Mouse (Mus musculus) CH12.LX (cell line): Measurements from ENCODE around the gene Tmem82. TPM values are rescaled to one million over a fixed set of nuclear protein-coding genes. Genes with fewer than 3 reads are reported as not detected.

Experiments used
- DNase-seq: peaks from one replicate; pipeline ENCODE4 v3.0.0-alpha.2; 2013; ENCODE audit errors: extremely low read depth
- H3K27ac ChIP-seq: 2 replicates; pipeline ENCODE4 v1.5.1; 2012; ENCODE audit warnings: low read depth, mild to moderate bottlenecking, control low read depth, moderate library complexity; ENCODE audit not compliant: insufficient read depth
- H3K27me3 ChIP-seq: replicated peaks from 2 replicates; pipeline ENCODE3; 2012; ENCODE audit warnings: inconsistent platforms
- H3K36me3 ChIP-seq, 2 experiments: replicated peaks in 1 of 2; 2 replicates each; pipeline versions ENCODE3 to v1.6.1; 2012; ENCODE audit warnings: inconsistent platforms in 1 of 2, low read length in 1 of 2, mild to moderate bottlenecking in 1 of 2, mixed read lengths in 1 of 2, moderate library complexity in 1 of 2; ENCODE audit not compliant: control insufficient read depth in 1 of 2, insufficient read depth in 1 of 2
- H3K4me1 ChIP-seq, 2 experiments: 2 replicates each; pipeline ENCODE4 v1.6.1; 2012; ENCODE audit warnings: inconsistent platforms in 1 of 2, moderate library complexity in 1 of 2; ENCODE audit not compliant: insufficient read depth in 2 of 2, control insufficient read depth in 1 of 2
- H3K4me2 ChIP-seq: 2 replicates; pipeline ENCODE4 v1.6.1; 2012; ENCODE audit warnings: low read depth, mild to moderate bottlenecking, control low read depth; ENCODE audit not compliant: poor library complexity, insufficient read depth, severe bottlenecking
- H3K4me3 ChIP-seq, 3 experiments: fragments of 150-350 bp in 1 of 3; sonication (generic) in 1 of 3; replicated peaks in 1 of 3; 2 replicates each; pipeline versions ENCODE3 to v1.5.1; 2011 to 2012; ENCODE audit warnings: low read depth in 2 of 3, low read length in 2 of 3, mild to moderate bottlenecking in 2 of 3, moderate library complexity in 2 of 3, control low read depth in 1 of 3, improper control_type of control experiment in 1 of 3, inconsistent platforms in 1 of 3, mixed read lengths in 1 of 3; ENCODE audit not compliant: poor library complexity in 1 of 3
- H3K79me2 ChIP-seq: replicated peaks from 2 replicates; pipeline ENCODE4 v1.6.1; 2012; ENCODE audit warnings: mild to moderate bottlenecking, moderate library complexity; ENCODE audit not compliant: control insufficient read depth, poor library complexity, insufficient read depth, severe bottlenecking; ENCODE audit errors: extremely low read depth
- H3K9ac ChIP-seq: 2 replicates; pipeline ENCODE4 v1.6.1; 2012; ENCODE audit warnings: low read depth, mild to moderate bottlenecking, control low read depth, moderate library complexity; ENCODE audit not compliant: insufficient read depth
- H3K9me3 ChIP-seq: replicated peaks from 2 replicates; pipeline ENCODE3; 2012; ENCODE audit warnings: low read length, inconsistent platforms, mixed read lengths
- BHLHE40 ChIP-seq: IDR thresholded peaks from 2 replicates; pipeline ENCODE4 v1.6.1; 2011; ENCODE audit warnings: mild to moderate bottlenecking, low read depth, low read length, improper control_type of control experiment
- CTCF ChIP-seq, 2 experiments: IDR thresholded peaks in 1 of 2; conservative IDR thresholded peaks in 1 of 2; 2 replicates each; pipeline ENCODE4 v1.5.1; 2011 to 2012; ENCODE audit warnings: low read depth in 2 of 2, low read length in 2 of 2, improper control_type of control experiment in 1 of 2, inconsistent platforms in 1 of 2, mild to moderate bottlenecking in 1 of 2, moderate library complexity in 1 of 2
- E2F4 ChIP-seq: IDR thresholded peaks from 2 replicates; pipeline ENCODE4 v1.6.1; 2011; ENCODE audit warnings: low read depth, low read length, improper control_type of control experiment; ENCODE audit not compliant: insufficient replicate concordance
- ELF1 ChIP-seq: IDR thresholded peaks from 2 replicates; pipeline ENCODE4 v1.6.1; 2014; ENCODE audit warnings: low read depth, mild to moderate bottlenecking, inconsistent platforms, low read length, improper control_type of control experiment
- ETS1 ChIP-seq: conservative IDR thresholded peaks from 2 replicates; pipeline ENCODE4 v1.6.1; 2012; ENCODE audit warnings: low read depth, mild to moderate bottlenecking, inconsistent platforms, low read length, improper control_type of control experiment, moderate library complexity
- GABPA ChIP-seq: IDR thresholded peaks from 2 replicates; pipeline ENCODE4 v1.6.1; 2012; ENCODE audit warnings: low read depth, low read length, improper control_type of control experiment, inconsistent platforms; ENCODE audit not compliant: insufficient replicate concordance
- HCFC1 ChIP-seq: IDR thresholded peaks from 2 replicates; pipeline ENCODE4 v1.6.1; 2012; ENCODE audit warnings: low read depth, mild to moderate bottlenecking, inconsistent platforms, low read length, improper control_type of control experiment
- IRF4 ChIP-seq: IDR thresholded peaks from 2 replicates; pipeline ENCODE4 v1.6.1; 2014; ENCODE audit warnings: low read depth, mild to moderate bottlenecking, inconsistent platforms, low read length, improper control_type of control experiment
- JUN ChIP-seq: IDR thresholded peaks from 2 replicates; pipeline ENCODE4 v1.6.1; 2011; ENCODE audit warnings: low read depth, mild to moderate bottlenecking, low read length, improper control_type of control experiment, moderate library complexity; ENCODE audit not compliant: insufficient read depth
- JUND ChIP-seq: conservative IDR thresholded peaks from 2 replicates; pipeline ENCODE4 v1.6.1; 2011; ENCODE audit warnings: low read depth, low read length, improper control_type of control experiment
- MAX ChIP-seq: IDR thresholded peaks from 2 replicates; pipeline ENCODE4 v1.6.1; 2011; ENCODE audit warnings: low read length, improper control_type of control experiment
- MAZ ChIP-seq: IDR thresholded peaks from 2 replicates; pipeline ENCODE4 v1.6.1; 2012; ENCODE audit warnings: low read depth, mild to moderate bottlenecking, inconsistent platforms, low read length, improper control_type of control experiment, moderate library complexity
- MEF2A ChIP-seq: IDR thresholded peaks from 2 replicates; pipeline ENCODE4 v1.6.1; 2014; ENCODE audit warnings: low read depth, mild to moderate bottlenecking, inconsistent platforms, low read length, improper control_type of control experiment, borderline replicate concordance
- MYC ChIP-seq: IDR thresholded peaks from 2 replicates; pipeline ENCODE4 v1.6.1; 2011; ENCODE audit warnings: low read depth, mild to moderate bottlenecking, improper control_type of control experiment, low read length
- NELFE ChIP-seq: IDR thresholded peaks from 2 replicates; pipeline ENCODE4 v1.6.1; 2011; ENCODE audit warnings: low read depth, low read length, improper control_type of control experiment
- NRF1 ChIP-seq: IDR thresholded peaks from 2 replicates; pipeline ENCODE4 v1.6.1; 2014; ENCODE audit warnings: low read depth, mild to moderate bottlenecking, inconsistent platforms, low read length, improper control_type of control experiment, moderate library complexity
- POLR2A ChIP-seq: IDR thresholded peaks from 2 replicates; pipeline ENCODE4 v1.6.1; 2011; ENCODE audit warnings: low read depth, mild to moderate bottlenecking, improper control_type of control experiment, low read length
- POLR2AphosphoS2 ChIP-seq: IDR thresholded peaks from 2 replicates; pipeline ENCODE4 v1.6.1; 2011; ENCODE audit warnings: low read depth, low read length, improper control_type of control experiment
- RAD21 ChIP-seq: IDR thresholded peaks from 2 replicates; pipeline ENCODE4 v1.6.1; 2011; ENCODE audit warnings: low read depth, mild to moderate bottlenecking, low read length, improper control_type of control experiment, moderate library complexity
- SIN3A ChIP-seq: IDR thresholded peaks from 2 replicates; pipeline ENCODE4 v1.6.1; 2012; ENCODE audit warnings: low read length, improper control_type of control experiment, inconsistent platforms
- SMC3 ChIP-seq: IDR thresholded peaks from 2 replicates; pipeline ENCODE4 v1.6.1; 2011; ENCODE audit warnings: low read depth, low read length, improper control_type of control experiment
- TCF12 ChIP-seq: IDR thresholded peaks from 2 replicates; pipeline ENCODE4 v1.6.1; 2014; ENCODE audit warnings: low read depth, mild to moderate bottlenecking, inconsistent platforms, low read length, improper control_type of control experiment
- UBTF ChIP-seq: IDR thresholded peaks from 2 replicates; pipeline ENCODE4 v1.6.1; 2012; ENCODE audit warnings: low read depth, mild to moderate bottlenecking, inconsistent platforms, low read length, improper control_type of control experiment, moderate library complexity
- USF1 ChIP-seq: IDR thresholded peaks from 2 replicates; pipeline ENCODE4 v1.6.1; 2014; ENCODE audit warnings: low read depth, mild to moderate bottlenecking, inconsistent platforms, low read length, improper control_type of control experiment
- USF2 ChIP-seq: conservative IDR thresholded peaks from 2 replicates; pipeline ENCODE4 v1.6.1; 2011; ENCODE audit warnings: low read depth, low read length, improper control_type of control experiment
- ZC3H11A ChIP-seq: IDR thresholded peaks from 2 replicates; pipeline ENCODE4 v1.6.1; 2012; ENCODE audit warnings: low read depth, mild to moderate bottlenecking, inconsistent platforms, low read length, improper control_type of control experiment
- ZKSCAN1 ChIP-seq: IDR thresholded peaks from 2 replicates; pipeline ENCODE4 v1.6.1; 2012; ENCODE audit warnings: low read depth, inconsistent platforms, low read length, improper control_type of control experiment, borderline replicate concordance
- ZMIZ1 ChIP-seq: IDR thresholded peaks from 2 replicates; pipeline ENCODE4 v1.6.1; 2012; ENCODE audit warnings: low read depth, mild to moderate bottlenecking, inconsistent platforms, low read length, improper control_type of control experiment
- ZNF384 ChIP-seq: IDR thresholded peaks from 2 replicates; pipeline ENCODE4 v1.6.1; 2012; ENCODE audit warnings: low read depth, low read length, improper control_type of control experiment, inconsistent platforms
- dilution Hi-C: fragments of 300-500 bp; cut with MboI; formaldehyde crosslinking; loops from 2 replicates; pipeline ENCODE4 v1.14.3; 2020; ENCODE audit warnings: low sequenced_read_pairs; ENCODE audit not compliant: extremely low pct_unique_long_range_greater_than_20kb, extremely low pct_ligation_motif_present
- in situ Hi-C: fragments of 300-500 bp; cut with MboI; formaldehyde crosslinking; loops from 3 replicates; pipeline ENCODE4 v1.14.3; 2019; ENCODE audit warnings: low sequenced_read_pairs, low pct_ligation_motif_present, low pct_unique_long_range_greater_than_20kb, mixed read lengths
- polyA plus RNA-seq: library from polyadenylated mRNA; unstranded; fragments of >175 nt; gene quantifications from 2 replicates; pipeline ENCODE4 v1.2.1, GENCODE M21; 2012; ENCODE audit warnings: low read depth; ENCODE audit not compliant: insufficient read length
- total RNA-seq, 2 experiments: library from RNA; depleted of rRNA; stranded (reverse); fragments of 300-350 nt in 1 of 2; fragments of >200 nt in 1 of 2; gene quantifications; 2 replicates each; pipeline ENCODE4 v1.2.3; 2012 to 2014

The Tmem82 gene
- total and polyA plus RNA-seq, 3 experiments = 0.68 to 5.2 (median 2.7) TPM

GRCm38 (mm10) chr4:141617863-141618564, 419 bp downstream of the Tmem82 start:
- dilution Hi-C loops = no loop called here
- Histone ChIP-seq H3K9ac (peak overlapping the region; percentile 29), H3K9me3 (no peaks in the 10 kb centered on the region), H3K4me3 (peak overlapping the region; percentile 45 to 66 (median 53)), H3K4me1 (peaks cover 16 to 54% of the 10 kb centered on the region in 2 experiments), H3K27ac (no peak overlapping the region), H3K79me2 (no peaks in the 10 kb centered on the region)
- no peak for DNase-seq
- in situ Hi-C loops = loop anchor here (10.0 kb wide), 2 partner anchors 227 to 337 kb away; partner anchors contain the start of gene Ctrc
- TF ChIP-seq USF2 = no peak
- no peak for TF ChIP-seq NRF1
- no peak for TF ChIP-seq E2F4
- TF ChIP-seq SMC3 = no peak
- TF ChIP-seq MYC = no peak
- TF ChIP-seq BHLHE40 = no peak
- no peak for TF ChIP-seq ZKSCAN1
- TF ChIP-seq IRF4 = no peak
- no peak for TF ChIP-seq CTCF (conservative IDR thresholded peaks at IDR 0.05 in 1 of 2, IDR thresholded peaks at IDR 0.05 in 1 of 2; ENCODE audit: low read depth in 2 of 2, low read length in 2 of 2)
- TF ChIP-seq POLR2A = 0 out of 2 replicates have a peak, but pooled peaks have one; percentile 49
- no peak for TF ChIP-seq ETS1
- no peak for TF ChIP-seq MAX
- TF ChIP-seq GABPA = no peak
- no peak for TF ChIP-seq RAD21
- no peak for TF ChIP-seq ZC3H11A
- TF ChIP-seq ELF1 = no peak
- no peak for TF ChIP-seq JUN
- no peak for TF ChIP-seq NELFE
- peak; percentile 7; the same call in 1 of the 2 replicates for TF ChIP-seq TCF12
- no peak for TF ChIP-seq MAZ
- no peak for TF ChIP-seq MEF2A
- no peak for TF ChIP-seq POLR2AphosphoS2
- TF ChIP-seq ZNF384 = no peak
- TF ChIP-seq ZMIZ1 = no peak
- peak; percentile 12; the same call in 1 of the 2 replicates for TF ChIP-seq HCFC1
- no peak for TF ChIP-seq JUND
- no peak for TF ChIP-seq UBTF
- TF ChIP-seq SIN3A = 0 out of 2 replicates have a peak, but pooled peaks have one; percentile 44
- TF ChIP-seq USF1 = no peak
- TF ChIP-seq, all 38 proteins: peak for 4
- Histone ChIP-seq H3K36me3 (peaks cover 0 to 23% of the 10 kb centered on the region in 2 experiments), H3K27me3 (no peaks in the 10 kb centered on the region), H3K4me2 (peak overlapping the region; percentile 73)
